Mouse (Mus musculus): ENCODE data around the gene Aup1. TPM values are rescaled to one million over a fixed set of nuclear protein-coding genes. Genes with fewer than 3 reads are reported as not detected.
A peak's percentile ranks its signal among the peaks of the same experiment; 100 is the strongest.

Gene Aup1
- polyA plus RNA-seq, 1 experiment from 2014 or later, result 221 TPM

DNA sequence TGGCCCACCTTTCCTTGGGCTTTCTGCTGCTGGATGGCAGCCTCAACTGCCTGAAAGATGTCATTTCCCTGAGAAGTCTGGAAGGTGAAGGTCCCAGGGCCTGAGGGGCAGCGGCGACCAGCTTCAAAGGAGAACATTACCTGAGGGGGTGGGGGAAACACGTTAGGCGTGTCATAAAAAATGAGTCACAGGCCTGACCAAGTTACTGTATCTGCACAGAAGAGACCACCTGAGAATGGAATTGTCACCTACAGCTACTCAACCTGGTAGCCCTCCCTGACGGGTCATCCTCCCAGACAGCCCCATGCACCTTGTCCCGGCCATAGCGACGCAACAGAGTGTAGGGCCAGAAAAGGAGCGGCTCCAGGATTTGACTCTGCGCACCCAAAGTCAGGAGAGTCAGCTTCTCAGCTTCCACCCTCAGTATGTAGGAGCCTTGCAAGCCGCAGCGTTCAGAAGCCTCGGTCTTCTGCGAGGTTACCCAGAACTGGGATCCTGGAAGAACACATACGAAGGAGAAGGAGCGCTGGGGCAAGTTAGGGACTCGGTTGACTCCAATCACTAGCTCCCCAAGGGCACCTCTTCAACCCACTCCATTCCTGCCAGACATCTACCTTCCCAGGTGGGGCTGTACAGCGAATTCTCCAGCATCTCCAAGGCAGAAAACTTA, 22.3 kb upstream of the Aup1 start:
- Histone ChIP-seq H3K4me1 (peaks cover 49% of the 10 kb centered on the region), H3K27ac (no peak overlapping the region; the same call in 1 of the 2 replicates), H3K9me3 (replicated peaks) (no peaks in the 10 kb centered on the region), H3K36me3 (peaks cover 13% of the 10 kb centered on the region), H3K9ac (peak overlapping the region; percentile 61), H3K27me3 (peaks cover 31% of the 10 kb centered on the region), H3K4me3 (replicated peaks) (peak overlapping the region; percentile 71), H3K4me2 (peak overlapping the region; percentile 93)
- 35% methylated on average over 18 of the region's 18 CpGs for WGBS
- ATAC-seq (replicated peaks; ENCODE audit: low FRiP score), result no peak

DNA sequence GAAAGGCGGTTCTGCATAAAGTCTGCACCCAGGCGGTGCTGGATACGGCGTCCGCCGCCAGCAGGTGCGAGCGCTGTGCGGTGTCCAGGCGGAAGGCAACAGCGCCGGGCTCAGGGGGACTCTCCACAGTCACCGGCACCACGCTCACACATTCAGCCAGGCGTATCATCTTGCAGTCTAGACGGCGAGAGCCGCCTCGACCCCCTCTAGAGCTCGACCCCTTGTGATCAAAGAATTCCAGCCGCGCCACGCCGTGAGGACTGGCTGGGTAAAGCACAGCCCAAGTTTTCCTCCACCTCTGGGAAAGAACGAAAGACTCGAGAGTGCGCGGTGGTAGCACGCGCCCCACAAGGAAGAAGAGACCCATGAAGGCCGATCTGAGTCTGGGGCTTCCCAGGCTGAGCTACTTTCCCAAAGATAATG, 21.5 kb upstream of the Aup1 start:
- peak overlapping the region; percentile 93 for H3K4me2 ChIP-seq
- H3K4me1 ChIP-seq, result peaks cover 44% of the 10 kb centered on the region
- H3K27me3 ChIP-seq, result peaks cover 31% of the 10 kb centered on the region
- peak overlapping the region; percentile 61 for H3K9ac ChIP-seq
- no peaks in the 10 kb centered on the region for H3K9me3 ChIP-seq (replicated peaks)
- peak; percentile 71 for ATAC-seq (replicated peaks; ENCODE audit: low FRiP score)
- H3K27ac ChIP-seq, result peak overlapping the region; percentile 94
- 0% methylated on average over 31 of the region's 31 CpGs for WGBS
- peaks cover 13% of the 10 kb centered on the region for H3K36me3 ChIP-seq
- peak overlapping the region; percentile 71 for H3K4me3 ChIP-seq (replicated peaks)

DNA sequence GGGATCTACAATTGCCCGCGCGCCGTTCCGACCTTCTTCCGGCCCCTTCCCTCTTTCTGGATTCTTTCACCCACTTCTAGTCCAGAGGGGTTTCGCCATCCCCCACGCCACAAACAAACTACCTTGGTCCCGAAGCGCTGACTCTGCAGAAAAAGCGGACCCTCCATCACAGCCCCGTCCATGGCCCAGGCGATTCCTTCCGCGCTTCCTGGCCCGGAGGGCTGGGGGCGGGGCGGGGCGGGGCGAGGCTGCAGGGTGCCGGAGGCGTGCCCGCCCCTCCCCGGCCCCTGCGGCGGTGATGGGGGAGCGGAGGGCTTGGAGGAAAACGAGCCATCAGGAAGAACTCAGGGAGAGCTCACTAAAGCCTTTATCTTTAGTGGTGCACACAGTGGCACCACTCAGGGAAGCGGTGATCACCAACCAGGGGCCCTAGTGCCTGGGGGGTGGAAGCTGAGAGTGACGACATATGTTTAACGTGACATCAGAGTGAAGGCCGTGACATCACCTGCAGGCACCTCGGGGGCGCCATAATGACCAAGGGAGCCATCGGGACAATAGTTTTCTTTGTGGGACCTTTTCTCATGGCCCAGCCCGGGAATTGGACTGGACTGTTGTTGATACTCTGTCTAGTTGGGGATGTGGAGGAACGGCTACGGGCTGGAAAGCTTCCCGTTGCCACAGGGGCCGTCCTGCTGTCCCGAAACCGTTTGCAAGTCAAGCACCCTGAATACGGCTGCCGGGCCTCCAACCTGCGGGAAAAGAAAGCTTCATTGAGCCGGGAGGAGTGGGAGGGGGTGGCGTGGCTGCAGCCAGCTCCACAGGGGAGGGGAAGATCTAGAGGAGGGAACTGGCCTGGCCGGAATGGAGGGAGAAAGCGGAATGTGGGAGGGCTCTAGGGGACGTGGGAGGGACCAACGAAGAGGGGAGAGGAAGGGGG, 20.8 kb upstream of the Aup1 start, which contains the start of the genes Dok1 and Loxl3:
Gene Dok1, minus strand, starts transcription at position 223 of the 937 bp plus-strand sequence.
Gene Loxl3, plus strand, starts transcription at position 925 of the 937 bp plus-strand sequence.
- H3K9me3 ChIP-seq (replicated peaks), result no peaks in the 10 kb centered on the region

DNA sequence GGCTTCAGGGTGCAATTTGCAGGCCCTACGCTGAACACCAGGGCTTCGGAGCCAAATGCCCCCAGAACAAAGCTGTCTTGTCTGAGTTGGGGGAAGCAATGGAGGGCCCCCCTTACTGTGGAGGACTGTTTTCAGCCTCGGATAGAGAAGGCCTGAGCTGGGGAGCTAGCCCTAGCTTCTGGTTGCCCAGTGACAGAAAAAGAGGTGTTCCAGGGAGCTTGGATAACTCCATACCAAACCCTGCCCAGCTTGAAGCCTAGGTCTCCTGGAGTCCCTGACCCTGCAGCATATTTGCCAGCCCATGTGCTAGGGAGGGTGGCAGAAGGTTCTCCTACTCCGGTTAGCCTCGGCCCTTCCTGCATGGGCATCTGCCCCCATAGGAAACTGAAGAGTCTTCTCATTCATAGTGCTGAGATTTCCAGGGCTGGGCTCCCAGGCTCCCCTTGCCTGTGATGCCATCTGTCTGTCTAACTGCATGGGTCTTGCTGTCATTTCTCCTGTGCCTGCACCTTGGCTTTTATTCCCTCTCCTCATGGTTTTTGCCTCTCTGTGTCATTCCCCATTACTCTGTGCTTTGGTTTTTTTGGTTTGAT, 19.8 kb upstream of the Aup1 start:
- H3K36me3 ChIP-seq, result peaks cover 13% of the 10 kb centered on the region
- H3K27ac ChIP-seq, result peak overlapping the region; percentile 94
- H3K4me3 ChIP-seq (replicated peaks), result peak overlapping the region; percentile 71
- 13% methylated on average over 5 of the region's 5 CpGs for WGBS
- 0 out of 2 replicates have a peak, but pooled peaks have one; percentile 4 for ATAC-seq (replicated peaks; ENCODE audit: low FRiP score)
- peaks cover 51% of the 10 kb centered on the region for H3K4me1 ChIP-seq
- H3K9ac ChIP-seq, result peak overlapping the region; percentile 61
- H3K4me2 ChIP-seq, result peak overlapping the region; percentile 93
- no peaks in the 10 kb centered on the region for H3K9me3 ChIP-seq (replicated peaks)
- H3K27me3 ChIP-seq, result peaks cover 21% of the 10 kb centered on the region

More for the DNA sequence above, 20.8 kb upstream of the Aup1 start, which contains the start of the genes Dok1 and Loxl3:
- ATAC-seq (replicated peaks; ENCODE audit: low FRiP score), result peak; percentile 83
- Histone ChIP-seq H3K36me3 (peaks cover 13% of the 10 kb centered on the region), H3K9ac (peak within 1 kb of the TSS; percentile 61), H3K4me1 (peaks cover 47% of the 10 kb centered on the region), H3K4me2 (peak within 1 kb of the TSS; percentile 93), H3K4me3 (replicated peaks) (peak within 1 kb of the TSS; percentile 71), H3K27me3 (peaks cover 27% of the 10 kb centered on the region), H3K27ac (peak within 1 kb of the TSS; percentile 94)
- under 1% methylated on average over 51 of the region's 51 CpGs for WGBS

DNA sequence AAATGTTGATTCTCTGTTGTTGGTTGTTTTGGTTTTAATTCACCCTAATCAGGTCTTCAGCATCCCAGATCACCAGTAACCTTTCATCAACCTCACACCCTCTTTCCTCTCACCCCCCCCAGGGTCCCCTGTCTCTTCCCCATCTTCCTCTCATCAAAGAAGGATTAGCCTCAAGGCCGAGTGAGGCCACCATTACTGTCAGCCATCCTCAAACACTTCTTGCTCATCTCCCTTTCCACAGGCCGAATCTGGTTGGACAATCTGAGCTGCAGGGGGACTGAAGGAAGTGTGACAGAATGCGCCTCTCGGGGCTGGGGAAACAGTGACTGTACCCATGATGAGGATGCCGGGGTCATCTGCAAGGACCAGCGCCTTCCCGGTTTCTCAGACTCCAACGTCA, 17.1 kb upstream of the Aup1 start:
- no peak overlapping the region for H3K4me3 ChIP-seq (replicated peaks)
- no peak overlapping the region for H3K9ac ChIP-seq
- no peak overlapping the region for H3K4me2 ChIP-seq
- H3K9me3 ChIP-seq (replicated peaks), result no peaks in the 10 kb centered on the region
- 82% methylated on average over 8 of the region's 8 CpGs for whole genome bisulfite sequencing
- peaks cover 39% of the 10 kb centered on the region for H3K4me1 ChIP-seq
- no peaks in the 10 kb centered on the region for H3K36me3 ChIP-seq
- H3K27ac ChIP-seq, result no peak overlapping the region
- ATAC-seq (replicated peaks; ENCODE audit: low FRiP score), result no peak
- no peaks in the 10 kb centered on the region for H3K27me3 ChIP-seq

DNA sequence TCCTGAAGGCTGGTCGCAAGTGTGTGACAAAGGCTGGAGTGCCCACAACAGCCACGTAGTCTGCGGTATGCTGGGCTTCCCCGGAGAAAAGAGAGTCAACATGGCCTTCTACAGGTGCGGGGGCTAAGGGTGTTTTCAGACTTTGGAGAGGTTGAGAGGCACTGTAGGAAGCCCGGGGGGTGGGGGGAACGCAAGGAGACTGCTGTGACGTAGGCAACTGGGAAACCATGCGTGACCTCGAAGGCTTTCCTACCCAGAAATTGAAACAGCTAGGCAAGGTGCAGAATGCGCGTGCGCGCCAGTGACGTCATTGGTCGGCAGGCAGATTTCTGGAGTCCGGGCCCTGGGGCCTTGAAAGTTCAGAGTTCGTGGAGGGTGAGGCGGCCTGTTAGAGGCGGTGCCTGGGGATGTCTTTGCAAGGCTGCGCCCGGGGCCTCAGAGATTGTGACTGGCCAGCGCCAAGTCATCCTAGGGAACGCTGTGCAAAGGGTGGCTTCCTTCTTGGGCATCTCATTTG, 15.8 kb upstream of the Aup1 start:
- 12% methylated on average over 24 of the region's 24 CpGs for WGBS
- no peaks in the 10 kb centered on the region for H3K36me3 ChIP-seq
- H3K27ac ChIP-seq, result 0 out of 2 replicates have a peak overlapping the region, but pooled peaks have one; percentile 7
- H3K4me1 ChIP-seq, result peaks cover 29% of the 10 kb centered on the region
- H3K4me2 ChIP-seq, result peak overlapping the region; percentile 62
- peak overlapping the region; percentile 30 for H3K4me3 ChIP-seq (replicated peaks)
- peak; percentile 65 for ATAC-seq (replicated peaks; ENCODE audit: low FRiP score)
- H3K9ac ChIP-seq, result no peak overlapping the region
- no peaks in the 10 kb centered on the region for H3K27me3 ChIP-seq
- H3K9me3 ChIP-seq (replicated peaks), result no peaks in the 10 kb centered on the region

DNA sequence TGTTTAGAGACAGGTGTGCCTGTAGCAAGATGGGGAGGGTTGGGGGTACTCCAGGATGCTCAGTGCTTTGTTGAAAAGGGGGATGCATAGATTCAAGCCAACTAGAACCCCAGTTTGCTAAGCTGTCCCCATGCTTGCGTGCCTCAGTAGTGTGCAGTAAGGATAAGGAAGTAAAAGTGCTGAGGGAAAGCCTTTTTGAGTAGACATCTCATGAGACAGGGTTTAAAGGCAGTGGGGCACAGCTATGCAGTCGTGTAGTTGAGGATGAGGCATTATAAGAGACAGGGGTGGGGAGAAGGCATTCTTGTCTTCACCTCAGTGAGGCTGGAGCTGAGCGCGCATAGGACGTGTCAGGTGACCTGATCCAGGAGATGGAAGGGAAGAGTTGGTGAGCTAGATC, 13.7 kb upstream of the Aup1 start:
- H3K4me3 ChIP-seq (replicated peaks), result no peak overlapping the region
- H3K4me2 ChIP-seq, result no peak overlapping the region
- 85% methylated on average over 5 of the region's 5 CpGs for WGBS
- no peaks in the 10 kb centered on the region for H3K9me3 ChIP-seq (replicated peaks)
- H3K36me3 ChIP-seq, result no peaks in the 10 kb centered on the region
- H3K4me1 ChIP-seq, result peaks cover 11% of the 10 kb centered on the region
- ATAC-seq (replicated peaks; ENCODE audit: low FRiP score), result no peak
- H3K9ac ChIP-seq, result no peak overlapping the region
- H3K27ac ChIP-seq, result no peak overlapping the region
- H3K27me3 ChIP-seq, result no peaks in the 10 kb centered on the region

DNA sequence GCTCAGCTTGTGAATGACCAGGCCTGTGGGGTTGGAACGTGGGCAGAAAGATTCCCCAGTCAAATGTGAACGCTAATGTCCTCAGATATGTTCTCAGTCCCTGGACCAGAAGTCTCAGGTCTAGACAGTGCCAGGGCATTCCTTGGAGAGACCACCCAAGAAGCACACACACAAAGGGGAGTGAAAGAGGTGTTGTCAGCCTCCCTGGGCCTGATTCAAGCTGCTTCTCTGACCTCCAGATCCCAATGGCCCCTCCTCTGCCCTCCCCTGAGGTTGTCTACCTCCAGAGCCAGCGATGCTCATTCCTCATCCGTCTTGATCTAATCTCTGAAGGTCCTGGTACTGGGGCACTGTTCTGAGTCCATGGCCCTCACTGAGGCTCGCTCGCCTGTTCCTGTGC, 10.8 kb upstream of the Aup1 start:
- H3K4me1 ChIP-seq, result peaks cover 4% of the 10 kb centered on the region
- H3K36me3 ChIP-seq, result no peaks in the 10 kb centered on the region
- no peaks in the 10 kb centered on the region for H3K9me3 ChIP-seq (replicated peaks)
- WGBS, result 64% methylated on average over 6 of the region's 6 CpGs
- no peak overlapping the region for H3K4me3 ChIP-seq (replicated peaks)
- no peak overlapping the region for H3K4me2 ChIP-seq
- H3K27ac ChIP-seq, result no peak overlapping the region
- no peaks in the 10 kb centered on the region for H3K27me3 ChIP-seq
- H3K9ac ChIP-seq, result no peak overlapping the region
- ATAC-seq (replicated peaks; ENCODE audit: low FRiP score), result no peak

DNA sequence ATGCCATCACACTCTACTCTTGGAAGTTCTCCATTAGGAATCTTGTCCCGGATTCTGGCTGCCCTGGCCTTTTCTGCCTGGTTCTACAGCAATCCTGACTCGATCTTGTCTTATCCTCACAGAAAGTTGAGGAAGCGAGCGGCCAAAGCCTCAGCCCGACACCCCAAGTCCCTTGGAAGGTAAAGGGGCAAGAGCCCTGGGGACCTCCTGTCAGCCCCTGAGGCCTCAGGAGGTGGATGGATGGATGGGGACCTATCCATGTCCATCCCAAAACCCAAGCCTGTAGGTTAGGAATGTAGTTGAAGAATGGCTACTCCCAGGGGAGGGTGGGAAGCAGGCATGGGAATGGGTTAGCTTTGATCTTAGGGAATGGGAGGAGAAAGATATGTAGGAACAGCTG, 10.3 kb upstream of the Aup1 start:
- ATAC-seq (replicated peaks; ENCODE audit: low FRiP score), result no peak
- no peak overlapping the region for H3K4me3 ChIP-seq (replicated peaks)
- no peaks in the 10 kb centered on the region for H3K27me3 ChIP-seq
- H3K4me1 ChIP-seq, result no peaks in the 10 kb centered on the region
- H3K9me3 ChIP-seq (replicated peaks), result no peaks in the 10 kb centered on the region
- no peaks in the 10 kb centered on the region for H3K36me3 ChIP-seq
- no peak overlapping the region for H3K9ac ChIP-seq
- H3K4me2 ChIP-seq, result no peak overlapping the region
- WGBS, result 91% methylated on average over 5 of the region's 5 CpGs
- H3K27ac ChIP-seq, result no peak overlapping the region

DNA sequence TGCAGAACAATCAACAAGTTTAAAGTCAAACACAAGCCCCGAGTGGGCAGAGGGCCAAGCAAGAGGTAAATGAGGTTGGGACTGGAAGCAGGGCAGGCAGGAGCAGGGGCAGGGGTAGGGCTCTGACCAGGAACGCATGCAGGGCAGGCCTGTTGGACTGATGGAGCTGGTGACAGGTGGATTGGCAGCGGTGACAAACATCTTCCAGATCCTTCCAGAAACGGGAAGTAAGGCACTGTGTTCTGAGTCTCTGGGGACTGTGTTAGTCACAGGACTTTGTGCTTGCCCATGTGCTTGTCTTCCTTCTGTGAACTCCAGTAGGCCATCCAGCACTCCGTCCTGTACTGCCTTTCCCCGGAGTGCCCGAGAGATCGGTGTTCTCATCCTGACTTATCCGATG, 9.6 kb upstream of the Aup1 start:
- Histone ChIP-seq H3K9ac (no peak overlapping the region), H3K4me1 (no peaks in the 10 kb centered on the region), H3K4me3 (replicated peaks) (no peak overlapping the region), H3K27me3 (no peaks in the 10 kb centered on the region), H3K27ac (no peak overlapping the region), H3K4me2 (no peak overlapping the region), H3K36me3 (no peaks in the 10 kb centered on the region), H3K9me3 (replicated peaks) (no peaks in the 10 kb centered on the region)
- ATAC-seq (replicated peaks; ENCODE audit: low FRiP score), result no peak
- 76% methylated on average over 9 of the region's 9 CpGs for WGBS

DNA sequence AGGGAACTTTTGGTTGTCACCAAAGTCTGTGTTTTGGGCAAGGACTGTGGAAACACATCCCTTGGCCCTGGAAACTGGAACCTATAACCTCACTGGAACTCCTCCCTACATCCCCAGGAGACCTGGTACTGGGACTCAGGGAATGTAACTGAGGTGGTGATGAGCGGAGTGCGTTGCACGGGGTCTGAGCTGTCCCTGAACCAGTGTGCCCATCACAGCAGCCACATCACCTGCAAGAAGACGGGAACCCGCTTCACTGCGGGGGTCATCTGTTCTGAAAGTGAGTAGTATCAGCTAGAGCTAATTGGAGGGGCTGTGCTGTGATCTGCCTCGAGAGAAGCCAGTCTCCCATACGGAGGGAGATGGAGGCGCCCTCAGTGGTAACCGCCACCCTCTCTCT, 5.0 kb upstream of the Aup1 start:
- ATAC-seq (replicated peaks; ENCODE audit: low FRiP score), result no peak
- no peak overlapping the region for H3K9ac ChIP-seq
- no peaks in the 10 kb centered on the region for H3K27me3 ChIP-seq
- H3K9me3 ChIP-seq (replicated peaks), result no peaks in the 10 kb centered on the region
- 67% methylated on average over 10 of the region's 10 CpGs for WGBS
- H3K4me3 ChIP-seq (replicated peaks), result no peak overlapping the region
- H3K27ac ChIP-seq, result no peak overlapping the region
- H3K4me2 ChIP-seq, result no peak overlapping the region
- H3K4me1 ChIP-seq, result peaks cover 15% of the 10 kb centered on the region
- H3K36me3 ChIP-seq, result peaks cover 21% of the 10 kb centered on the region
